Mouse (Mus musculus) layer of hippocampus, postnatal 14 days (tissue): ENCODE measurements around the gene Abraxas1. TPM values are rescaled to one million over a fixed set of nuclear protein-coding genes. Genes with fewer than 3 reads are reported as not detected.

ENCODE experiments used
- total RNA-seq, 2 experiments: library from RNA; stranded (reverse); gene quantifications; 2 replicates each; pipeline ENCODE4 v1.2.3; 2021

Gene Abraxas1
- total RNA-seq, 2 experiments from 2014 or later: 6.4 to 7.5 TPM

Other genes starting within 250 kb of the Abraxas1 start
- gene Plac8, start 248.7 kb downstream of the Abraxas1 start, total RNA-seq: not detected
- gene Coq2, start 145.8 kb downstream of the Abraxas1 start, total RNA-seq: 10 to 100 TPM; 62.0 to 62.6 TPM
- gene Hpse, start 101.2 kb downstream of the Abraxas1 start, total RNA-seq: under 1 TPM; 0.72 to 0.90 TPM
- gene Helq, start 22.4 kb downstream of the Abraxas1 start, total RNA-seq: 10 to 100 TPM; 13.2 to 18.5 TPM
- 10 to 100 TPM; 58.6 to 62.2 TPM for gene Mrps18c, start 22.3 kb downstream of the Abraxas1 start, total RNA-seq
- gene Gpat3, start 24.7 kb upstream of the Abraxas1 start, total RNA-seq: 1 to 10 TPM; 2.2 to 3.1 TPM